Mouse (Mus musculus): Measurements from ENCODE around the gene Mpv17l2. TPM values are rescaled to one million over a fixed set of nuclear protein-coding genes. Genes with fewer than 3 reads are reported as not detected.
A peak's percentile ranks its signal among the peaks of the same experiment; 100 is the strongest.

The Mpv17l2 gene
- polyA plus RNA-seq, 1 experiment = not detected

DNA sequence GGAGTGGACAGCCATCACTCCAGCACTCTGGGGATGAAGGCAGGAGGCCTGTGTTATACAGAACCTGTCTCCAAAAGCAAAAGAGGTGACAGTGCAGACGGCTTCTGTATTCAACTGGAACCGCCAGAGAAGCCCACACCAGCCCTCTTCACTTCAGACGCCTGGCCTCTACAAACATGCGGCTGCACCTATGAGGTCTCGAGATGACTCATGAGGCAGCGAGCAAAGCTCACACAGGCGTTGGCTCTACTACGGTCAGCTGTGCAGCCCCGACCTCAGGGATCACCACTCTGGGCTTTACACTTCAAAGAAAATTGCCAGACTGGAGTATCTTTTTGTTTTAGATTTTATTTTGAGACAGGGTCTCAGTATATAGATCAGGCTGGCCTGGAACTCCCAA, 12.1 kb upstream of the Mpv17l2 start:
- Histone ChIP-seq H3K4me1 (ENCODE audit: control insufficient read depth, insufficient read depth, low read length) (peaks cover 51% of the 10 kb centered on the region), H3K27ac (ENCODE audit: insufficient read depth, low read depth, low read length) (no peak overlapping the region)
- WGBS = 65% methylated on average over 9 of the region's 9 CpGs

GRCm38 (mm10) chr8:70772075-70772474, 11.3 kb upstream of the Mpv17l2 start:
- no peak overlapping the region for H3K4me3 ChIP-seq (ENCODE audit: insufficient read depth, low read depth, low read length)
- 94% methylated on average over 13 of the region's 13 CpGs for WGBS
- H3K4me1 ChIP-seq (ENCODE audit: control insufficient read depth, insufficient read depth, low read length) = peaks cover 53% of the 10 kb centered on the region
- H3K27ac ChIP-seq (ENCODE audit: insufficient read depth, low read depth, low read length) = no peak overlapping the region
- no peak for TF ChIP-seq POLR2A (IDR thresholded peaks at IDR 0.05; ENCODE audit: insufficient read depth, low read depth, low read length)
- no peak for TF ChIP-seq CTCF (IDR thresholded peaks at IDR 0.05; ENCODE audit: insufficient read depth, low read depth, low read length)

More for the DNA sequence above, 12.1 kb upstream of the Mpv17l2 start:
- no peak overlapping the region for H3K4me3 ChIP-seq (ENCODE audit: insufficient read depth, low read depth, low read length)
- no peak for TF ChIP-seq CTCF (IDR thresholded peaks at IDR 0.05; ENCODE audit: insufficient read depth, low read depth, low read length)
- TF ChIP-seq POLR2A (IDR thresholded peaks at IDR 0.05; ENCODE audit: insufficient read depth, low read depth, low read length) = no peak

- Histone ChIP-seq H3K27ac (ENCODE audit: insufficient read depth, low read depth, low read length) (no peak overlapping the region), H3K4me1 (ENCODE audit: control insufficient read depth, insufficient read depth, low read length) (peaks cover 61% of the 10 kb centered on the region), H3K4me3 (ENCODE audit: insufficient read depth, low read depth, low read length) (no peak overlapping the region)
- TF ChIP-seq CTCF (IDR thresholded peaks at IDR 0.05; ENCODE audit: insufficient read depth, low read depth, low read length) (no peak), POLR2A (IDR thresholded peaks at IDR 0.05; ENCODE audit: insufficient read depth, low read depth, low read length) (no peak)
- WGBS = 81% methylated on average over 7 of the region's 7 CpGs
Observed at GRCm38 (mm10) chr8:70771217-70771616, 10.5 kb upstream of the Mpv17l2 start.

GRCm38 (mm10) chr8:70770748-70771147, 10.0 kb upstream of the Mpv17l2 start:
- 94% methylated on average over 13 of the region's 13 CpGs for WGBS
- H3K27ac ChIP-seq (ENCODE audit: insufficient read depth, low read depth, low read length) = no peak overlapping the region
- H3K4me3 ChIP-seq (ENCODE audit: insufficient read depth, low read depth, low read length) = no peak overlapping the region
- TF ChIP-seq CTCF (IDR thresholded peaks at IDR 0.05; ENCODE audit: insufficient read depth, low read depth, low read length) (no peak), POLR2A (IDR thresholded peaks at IDR 0.05; ENCODE audit: insufficient read depth, low read depth, low read length) (no peak)
- peaks cover 65% of the 10 kb centered on the region for H3K4me1 ChIP-seq (ENCODE audit: control insufficient read depth, insufficient read depth, low read length)

DNA sequence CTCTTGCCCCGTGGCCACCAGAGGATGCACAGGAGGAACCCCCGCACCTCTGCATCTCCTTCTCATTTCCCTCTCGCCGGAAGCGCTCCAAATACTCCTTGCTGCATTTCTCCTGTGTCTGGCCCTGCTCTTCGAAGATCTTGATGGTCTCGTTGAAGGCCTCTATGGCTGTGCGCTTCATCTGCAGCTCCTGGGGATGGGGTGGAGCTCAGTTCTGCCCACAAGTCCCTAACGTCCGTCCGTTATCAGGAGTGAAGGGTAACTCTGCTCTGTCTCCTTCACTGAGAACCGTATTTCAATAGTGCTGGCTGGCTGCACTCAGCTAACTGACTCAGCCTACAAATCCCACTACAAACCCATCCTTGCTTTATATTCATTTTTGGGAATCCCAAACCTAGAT, 9.1 kb upstream of the Mpv17l2 start:
- no peak for TF ChIP-seq POLR2A (IDR thresholded peaks at IDR 0.05; ENCODE audit: insufficient read depth, low read depth, low read length)
- Histone ChIP-seq H3K4me3 (ENCODE audit: insufficient read depth, low read depth, low read length) (no peak overlapping the region), H3K4me1 (ENCODE audit: control insufficient read depth, insufficient read depth, low read length) (peaks cover 58% of the 10 kb centered on the region), H3K27ac (ENCODE audit: insufficient read depth, low read depth, low read length) (no peak overlapping the region)
- 77% methylated on average over 12 of the region's 12 CpGs for WGBS

DNA sequence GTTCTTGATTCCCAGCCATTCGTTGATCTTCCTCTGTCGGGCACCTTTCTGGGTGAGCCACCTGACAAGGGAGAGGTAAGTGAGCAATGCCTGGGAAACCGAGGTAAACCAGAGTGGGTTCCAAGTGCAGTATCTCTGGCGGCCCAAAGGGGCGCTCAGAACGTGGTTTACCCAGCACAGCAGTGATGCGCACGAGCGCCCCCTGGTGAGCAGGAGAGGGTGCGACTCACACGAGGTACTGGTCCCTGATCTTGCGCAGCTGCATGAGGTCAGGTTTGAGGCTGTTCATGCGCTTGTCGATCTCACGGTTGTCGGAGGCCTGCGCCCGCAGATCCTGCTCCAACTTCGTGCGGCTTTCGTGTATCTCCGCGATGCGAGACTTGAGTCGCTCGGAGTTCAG, 8.6 kb upstream of the Mpv17l2 start:
- H3K27ac ChIP-seq (ENCODE audit: insufficient read depth, low read depth, low read length) = no peak overlapping the region
- WGBS = 8% methylated on average over 26 of the region's 26 CpGs
- H3K4me1 ChIP-seq (ENCODE audit: control insufficient read depth, insufficient read depth, low read length) = peaks cover 53% of the 10 kb centered on the region
- TF ChIP-seq CTCF (IDR thresholded peaks at IDR 0.05; ENCODE audit: insufficient read depth, low read depth, low read length) = peak; percentile 99
- no peak for TF ChIP-seq POLR2A (IDR thresholded peaks at IDR 0.05; ENCODE audit: insufficient read depth, low read depth, low read length)
- H3K4me3 ChIP-seq (ENCODE audit: insufficient read depth, low read depth, low read length) = no peak overlapping the region

- H3K4me1 ChIP-seq (ENCODE audit: control insufficient read depth, insufficient read depth, low read length) = peaks cover 49% of the 10 kb centered on the region
- TF ChIP-seq CTCF (IDR thresholded peaks at IDR 0.05; ENCODE audit: insufficient read depth, low read depth, low read length) (no peak), POLR2A (IDR thresholded peaks at IDR 0.05; ENCODE audit: insufficient read depth, low read depth, low read length) (no peak)
- H3K27ac ChIP-seq (ENCODE audit: insufficient read depth, low read depth, low read length) = no peak overlapping the region
- WGBS = 77% methylated on average over 16 of the region's 16 CpGs
- H3K4me3 ChIP-seq (ENCODE audit: insufficient read depth, low read depth, low read length) = no peak overlapping the region
Observed at GRCm38 (mm10) chr8:70768956-70769355, 8.2 kb upstream of the Mpv17l2 start.

DNA sequence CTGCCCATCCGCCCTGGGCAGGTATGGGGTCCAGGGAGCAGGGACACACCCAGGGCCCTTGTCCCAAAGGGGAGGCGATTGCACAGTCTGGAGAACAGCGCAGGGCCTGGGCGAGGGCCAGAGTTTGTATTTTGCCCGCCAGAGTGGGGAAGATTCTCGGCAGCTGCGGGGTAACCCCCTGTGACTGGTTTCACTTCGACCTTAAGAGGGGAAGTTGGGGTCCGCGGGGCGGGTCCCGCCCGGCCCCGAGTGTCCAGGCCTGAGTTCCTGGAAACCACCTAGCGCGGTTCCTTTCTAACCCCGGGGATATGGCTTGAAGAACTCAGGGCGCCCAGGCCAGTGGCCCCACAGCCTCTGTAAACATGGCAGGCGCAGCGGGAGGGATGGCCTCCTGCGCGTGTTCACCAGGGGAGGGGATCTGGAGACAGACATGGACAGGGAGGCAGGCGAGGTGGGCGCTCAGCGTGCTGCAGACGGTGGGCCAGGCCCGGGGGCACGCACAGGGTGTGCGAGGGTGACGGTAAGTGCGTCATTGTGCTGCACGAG, 7.6 kb upstream of the Mpv17l2 start:
- Histone ChIP-seq H3K4me3 (ENCODE audit: insufficient read depth, low read depth, low read length) (no peak overlapping the region), H3K27ac (ENCODE audit: insufficient read depth, low read depth, low read length) (no peak overlapping the region), H3K4me1 (ENCODE audit: control insufficient read depth, insufficient read depth, low read length) (peaks cover 43% of the 10 kb centered on the region)
- no peak for TF ChIP-seq POLR2A (IDR thresholded peaks at IDR 0.05; ENCODE audit: insufficient read depth, low read depth, low read length)
- TF ChIP-seq CTCF (IDR thresholded peaks at IDR 0.05; ENCODE audit: insufficient read depth, low read depth, low read length) = no peak
- WGBS = 94% methylated on average over 32 of the region's 32 CpGs

DNA sequence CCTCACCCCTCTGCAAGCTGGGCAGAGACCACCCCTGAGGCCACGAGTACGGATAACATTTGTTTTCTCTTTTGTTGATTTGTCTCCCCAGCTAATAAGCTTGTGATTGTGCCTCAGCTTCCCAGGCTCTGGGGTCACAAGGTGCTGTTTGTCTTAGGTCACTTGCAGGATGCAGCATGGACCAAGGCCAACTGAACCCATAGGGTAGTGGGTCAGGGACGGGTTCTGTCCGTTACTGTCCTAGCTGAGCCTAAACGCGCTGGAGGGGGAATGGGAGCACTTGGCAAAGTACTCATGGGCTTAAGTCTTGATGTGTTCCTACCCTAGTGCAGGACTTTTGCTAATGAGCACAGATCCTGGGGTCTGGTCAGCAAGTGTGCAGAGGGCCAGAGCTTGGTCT, 6.8 kb upstream of the Mpv17l2 start:
- H3K4me1 ChIP-seq (ENCODE audit: control insufficient read depth, insufficient read depth, low read length) = peaks cover 35% of the 10 kb centered on the region
- TF ChIP-seq POLR2A (IDR thresholded peaks at IDR 0.05; ENCODE audit: insufficient read depth, low read depth, low read length) (no peak), CTCF (IDR thresholded peaks at IDR 0.05; ENCODE audit: insufficient read depth, low read depth, low read length) (no peak)
- 76% methylated on average over 6 of the region's 6 CpGs for WGBS
- no peak overlapping the region for H3K27ac ChIP-seq (ENCODE audit: insufficient read depth, low read depth, low read length)
- H3K4me3 ChIP-seq (ENCODE audit: insufficient read depth, low read depth, low read length) = no peak overlapping the region
